Mouse (Mus musculus) activated CD4-positive, CD25-positive, alpha-beta regulatory T cell, adult 4 months (primary cell): ENCODE results near the gene Hoxc4. TPM values are rescaled to one million over a fixed set of nuclear protein-coding genes. Genes with fewer than 3 reads are reported as not detected.

Experiments
- ATAC-seq: one replicate; pipeline ENCODE4 v1.8.0; 2017
- polyA plus RNA-seq, 2 experiments: library from polyadenylated mRNA; unstranded; fragments of 100-300 nt; shearing (Covaris generic); gene quantifications; one replicate each; pipeline ENCODE4 v1.2.1; 2017

Hoxc4 gene
- polyA plus RNA-seq, result not detected

DNA sequence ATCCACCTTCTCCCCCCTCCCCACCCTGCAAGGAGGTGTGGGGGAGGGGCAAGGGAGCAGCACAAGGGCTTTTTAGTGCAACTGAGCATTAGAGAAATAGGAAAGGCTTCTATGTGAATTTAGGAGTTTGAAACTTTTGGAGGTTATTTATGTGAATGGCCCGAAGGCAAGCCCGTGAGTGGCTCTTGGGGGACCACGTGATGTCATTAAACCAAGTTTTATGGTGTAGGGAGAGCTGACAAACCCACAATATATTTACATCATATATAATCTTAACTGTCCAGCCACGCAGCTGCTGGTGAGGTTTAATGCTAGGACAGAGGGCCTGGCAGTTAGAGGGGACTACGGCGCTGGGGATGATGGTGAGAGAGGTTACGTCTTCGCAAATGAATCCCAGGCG, at the start of gene Hoxc4:
Gene Hoxc4, plus strand, starts transcription at position 299 of the 400 bp plus-strand sequence.
- ATAC-seq, result no peak

DNA sequence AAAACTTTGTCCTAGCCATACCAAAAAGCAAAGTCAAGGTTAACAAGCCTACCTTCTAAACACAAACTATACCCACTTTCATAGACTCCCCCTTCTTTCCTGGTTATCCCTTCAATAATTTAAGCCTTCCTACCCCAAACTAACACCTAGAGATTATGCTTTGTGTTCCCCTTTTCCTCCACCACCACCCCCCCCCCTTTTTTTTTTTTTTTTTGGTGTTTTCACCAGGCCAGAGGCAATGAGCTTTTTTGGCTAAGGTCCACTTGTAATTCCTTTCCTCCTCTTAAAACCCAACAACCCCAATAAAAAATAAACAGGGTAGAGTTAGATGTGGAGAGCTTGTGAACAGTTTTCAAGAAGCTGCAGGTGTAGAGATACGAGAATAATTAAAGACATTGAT, 49.4 kb upstream of the Hoxc4 start:
- no peak for ATAC-seq

DNA sequence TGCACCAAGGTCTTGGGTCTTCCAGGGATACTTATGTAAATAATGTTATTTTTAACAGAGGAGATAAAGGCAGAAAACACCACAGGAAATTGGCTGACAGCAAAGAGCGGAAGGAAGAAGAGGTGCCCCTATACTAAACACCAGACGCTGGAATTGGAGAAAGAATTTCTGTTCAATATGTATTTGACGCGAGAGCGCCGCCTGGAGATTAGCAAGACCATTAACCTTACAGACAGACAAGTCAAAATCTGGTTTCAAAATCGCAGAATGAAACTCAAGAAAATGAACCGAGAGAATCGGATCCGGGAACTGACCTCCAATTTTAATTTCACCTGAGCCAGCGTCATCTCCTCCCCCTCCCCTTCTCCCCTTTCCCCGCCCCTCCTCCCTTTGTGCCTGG, 48.0 kb upstream of the Hoxc4 start:
- ATAC-seq, result no peak

DNA sequence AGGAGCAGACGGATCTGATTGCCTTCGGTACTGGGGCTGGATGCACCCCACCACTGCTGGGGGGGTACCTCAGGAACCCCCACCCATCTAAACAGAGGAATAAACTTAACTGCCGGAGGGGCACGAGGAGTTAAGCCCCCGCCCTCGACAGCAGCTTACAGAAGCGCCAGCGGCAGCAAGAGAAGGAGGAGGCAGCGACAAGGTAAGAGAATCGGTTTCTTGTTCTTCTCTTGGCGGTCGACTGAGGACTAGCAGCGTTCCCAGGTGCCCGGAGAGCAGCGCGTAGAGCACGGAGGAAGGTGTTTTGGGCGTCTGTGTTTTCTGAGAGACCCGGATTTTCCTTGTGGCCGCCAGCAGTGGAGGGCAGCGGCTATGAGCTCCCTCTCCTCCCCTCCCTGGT, 46.5 kb upstream of the Hoxc4 start:
- ATAC-seq, result no peak

DNA sequence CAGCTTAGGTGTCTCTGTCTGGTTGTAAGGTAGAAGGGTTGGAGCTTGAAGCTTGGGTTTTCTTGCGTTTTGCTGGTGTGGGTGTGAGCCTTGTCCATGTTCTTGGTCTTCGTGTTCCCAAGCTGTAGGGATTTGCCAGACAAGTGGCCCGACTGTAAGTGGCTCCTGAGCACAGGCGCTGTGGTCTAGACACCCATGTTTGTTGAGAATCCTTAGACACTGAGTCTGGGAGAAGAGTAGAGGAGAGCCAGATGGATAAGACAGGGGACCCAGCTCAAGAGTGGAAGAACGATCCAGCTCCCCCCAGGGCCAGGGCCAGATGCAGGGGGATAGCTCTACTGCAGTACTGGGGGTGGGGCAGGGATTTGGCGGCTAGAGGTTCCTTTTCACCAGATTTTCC, 46.0 kb upstream of the Hoxc4 start:
- no peak for ATAC-seq

DNA sequence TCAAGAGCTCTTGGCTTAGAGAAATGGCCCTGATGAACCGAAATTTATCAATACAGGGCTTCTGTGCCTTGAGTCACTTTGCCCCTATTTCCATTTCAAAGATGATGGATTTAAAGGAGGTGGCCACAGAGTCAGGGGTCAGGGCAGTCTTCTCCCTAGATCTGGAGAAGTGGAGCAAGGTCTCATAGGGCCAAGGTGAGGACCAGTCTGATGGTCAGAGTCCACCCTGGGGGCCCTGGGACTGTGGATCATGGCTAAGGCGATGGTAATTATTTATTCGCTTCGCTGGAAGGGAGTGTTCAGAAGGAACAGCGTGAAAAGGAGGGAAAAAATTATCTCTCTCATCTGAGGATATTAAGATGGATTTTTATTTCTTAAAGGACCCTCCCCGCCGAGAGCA, 43.7 kb upstream of the Hoxc4 start:
- no peak for ATAC-seq

DNA sequence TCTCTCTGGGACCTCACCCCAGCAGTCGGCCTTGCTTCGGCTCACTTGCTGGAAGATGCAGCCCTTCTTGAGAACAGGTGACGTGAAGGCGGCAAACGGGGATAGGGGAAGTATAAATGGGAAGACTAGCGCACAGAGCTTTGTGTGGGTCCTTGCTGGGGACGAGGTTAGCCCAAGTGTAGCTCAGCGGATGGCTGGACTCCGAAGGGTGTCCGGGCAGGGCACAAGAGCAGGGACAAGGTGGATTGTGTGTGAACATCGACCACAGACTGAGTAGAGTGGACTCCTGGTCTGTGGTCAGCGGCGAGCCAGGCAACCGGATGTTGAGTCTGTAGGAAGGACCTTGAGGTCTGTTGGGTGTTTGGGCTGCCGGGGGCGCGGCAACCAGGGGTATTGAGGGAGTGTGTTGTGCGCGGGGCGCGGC, 43.0 kb upstream of the Hoxc4 start:
- ATAC-seq, result no peak

DNA sequence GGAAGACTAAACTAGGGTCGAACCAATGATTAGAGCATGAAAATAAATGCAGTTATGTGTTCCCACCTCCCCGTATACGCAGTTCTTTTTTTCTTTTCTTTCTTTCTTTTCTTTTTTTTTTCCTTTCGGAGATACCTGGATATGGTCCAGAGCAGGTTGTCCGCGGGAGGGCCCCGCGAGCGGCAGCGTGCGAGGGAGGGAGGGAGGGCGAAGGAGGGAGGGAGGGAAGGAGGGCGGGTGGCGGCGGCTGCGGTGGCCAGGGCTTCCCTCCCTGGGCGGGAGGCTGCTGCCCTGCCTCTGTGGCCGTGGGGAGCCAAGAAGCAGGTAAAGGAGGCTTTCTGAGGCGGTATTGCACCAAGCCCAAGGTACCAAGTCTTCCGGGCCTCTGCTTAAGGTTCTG, 42.6 kb upstream of the Hoxc4 start, which contains the start of gene Hoxc9:
Gene Hoxc9, plus strand, starts transcription at position 269 of the 400 bp plus-strand sequence.
- ATAC-seq, result no peak

DNA sequence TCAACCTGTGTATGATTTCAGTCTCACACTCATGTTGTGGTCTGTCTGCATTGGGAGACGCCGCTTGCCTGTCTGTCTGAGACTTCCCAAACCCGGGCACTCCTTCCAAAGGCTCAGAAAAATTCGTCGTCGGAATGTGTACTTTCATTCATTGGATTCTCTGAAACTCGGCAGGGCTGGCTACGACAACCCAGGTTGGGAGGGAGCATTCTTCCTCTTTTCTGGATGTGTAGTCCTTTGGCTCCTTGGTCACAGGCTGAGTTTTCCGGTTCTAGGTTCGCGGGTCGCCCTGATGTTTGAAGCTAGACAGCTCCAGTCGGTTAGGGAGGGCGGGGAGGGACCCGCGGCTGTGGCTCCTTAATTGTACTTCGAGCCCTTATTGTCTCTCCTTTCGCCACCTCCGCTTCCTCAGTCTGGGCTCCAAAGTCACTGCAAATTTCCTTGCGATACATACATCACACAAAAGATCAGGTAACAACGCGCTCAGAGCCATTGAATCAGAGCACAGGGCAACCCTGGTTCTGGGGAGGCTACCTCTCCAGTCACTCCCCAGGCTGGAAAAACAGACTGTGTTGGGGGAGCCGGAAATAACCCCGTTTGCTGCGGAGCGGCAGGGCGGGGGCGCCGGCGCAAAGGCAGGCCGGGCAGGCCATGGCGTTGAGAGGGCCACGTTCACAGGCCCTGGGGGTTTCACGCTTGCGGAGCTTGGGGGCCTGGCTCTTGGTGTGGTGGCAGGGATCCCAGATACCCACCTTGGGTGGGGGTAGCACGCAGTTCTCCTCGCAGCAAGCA, 41.9 kb upstream of the Hoxc4 start:
- ATAC-seq, result peak; percentile 49

DNA sequence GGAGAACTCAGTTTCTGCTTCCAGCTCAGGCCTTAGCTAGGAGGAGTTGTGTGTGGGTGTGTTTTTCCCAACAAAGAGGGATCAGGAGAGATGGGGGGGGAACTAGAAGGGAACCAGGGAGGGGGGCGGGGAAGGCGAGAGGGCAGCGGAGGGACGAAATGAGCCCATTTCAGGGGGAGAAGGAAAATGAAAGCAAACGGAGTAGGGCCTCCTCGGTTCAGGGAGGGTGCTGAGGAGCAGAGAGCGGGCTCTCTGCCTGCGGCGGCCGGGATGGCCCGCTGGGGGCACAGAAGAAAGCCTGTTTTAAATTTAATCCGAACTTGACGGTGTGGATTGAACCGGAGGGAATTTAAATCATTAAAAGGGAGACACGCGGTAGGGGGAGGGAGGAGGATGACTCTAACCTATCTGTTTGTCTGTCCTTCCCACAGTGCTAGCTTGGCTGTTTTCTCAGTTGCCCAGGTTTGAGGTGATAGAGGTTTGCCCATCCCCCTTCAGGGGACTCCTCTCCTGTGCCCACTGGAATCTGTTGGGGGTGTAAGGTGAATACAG, 41.2 kb upstream of the Hoxc4 start:
- peak; percentile 17 for ATAC-seq

DNA sequence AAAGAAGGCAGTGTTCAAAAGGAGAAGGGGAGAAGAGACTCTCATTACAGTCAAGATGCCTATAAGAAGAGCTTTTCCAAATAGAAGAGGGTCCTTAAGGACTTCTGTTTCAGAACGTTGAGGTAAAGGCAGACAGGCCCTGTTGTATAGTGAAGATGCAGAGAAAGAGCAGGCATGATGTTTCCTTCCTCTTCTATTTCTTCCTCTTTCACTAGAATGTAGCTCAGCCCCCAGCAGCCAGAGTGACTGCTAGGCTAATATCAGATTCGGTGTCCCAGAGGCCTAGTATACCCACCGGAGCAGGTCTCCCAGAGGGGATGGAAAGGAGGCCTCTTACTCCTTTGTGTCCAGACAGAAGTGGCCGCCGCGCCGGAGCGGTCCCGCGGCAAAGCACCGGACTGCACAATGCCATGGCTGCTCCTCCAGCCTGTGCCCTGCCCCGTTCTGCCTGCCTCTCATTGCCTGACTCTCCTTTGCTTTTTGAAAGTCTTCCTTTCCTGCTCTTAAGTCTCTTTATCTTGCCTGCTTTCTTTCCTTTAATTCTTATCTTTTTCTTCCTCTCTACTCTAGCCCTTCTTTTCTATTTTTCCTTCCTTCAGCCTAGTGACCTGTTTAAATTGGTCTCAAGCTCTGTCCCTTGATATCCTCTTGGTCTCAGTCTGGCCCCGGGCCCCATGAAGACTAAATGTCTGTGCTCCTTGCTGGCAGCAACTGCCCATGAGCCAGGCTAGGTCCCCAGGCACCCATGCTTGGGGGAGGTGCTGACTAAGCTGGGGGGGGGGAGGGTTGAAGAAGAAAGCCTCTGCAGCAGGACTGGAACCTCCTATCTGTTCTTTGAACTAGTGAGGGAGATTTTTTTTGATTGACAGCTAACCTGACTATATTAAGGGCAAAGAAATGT, 39.9 kb upstream of the Hoxc4 start:
- no peak for ATAC-seq

DNA sequence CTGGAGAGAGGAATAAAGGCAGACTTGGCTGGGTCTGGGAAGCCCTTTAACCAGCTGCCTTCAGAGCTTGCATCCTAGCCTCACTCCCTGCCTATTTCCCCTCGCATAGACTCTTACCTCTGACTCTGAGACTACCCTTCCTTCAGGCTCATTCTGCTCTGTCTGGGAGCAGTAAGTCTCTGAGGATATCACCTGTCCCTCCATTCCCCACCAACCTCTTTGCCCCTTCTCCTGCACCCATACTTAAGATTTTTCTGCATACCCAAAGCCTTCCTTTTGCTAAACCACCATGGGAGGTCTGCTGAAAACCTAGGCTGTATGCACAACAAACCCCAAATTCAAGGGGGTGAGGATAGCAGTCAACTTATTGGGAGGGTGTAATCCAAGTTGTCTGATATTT, 38.8 kb upstream of the Hoxc4 start:
- ATAC-seq, result no peak

DNA sequence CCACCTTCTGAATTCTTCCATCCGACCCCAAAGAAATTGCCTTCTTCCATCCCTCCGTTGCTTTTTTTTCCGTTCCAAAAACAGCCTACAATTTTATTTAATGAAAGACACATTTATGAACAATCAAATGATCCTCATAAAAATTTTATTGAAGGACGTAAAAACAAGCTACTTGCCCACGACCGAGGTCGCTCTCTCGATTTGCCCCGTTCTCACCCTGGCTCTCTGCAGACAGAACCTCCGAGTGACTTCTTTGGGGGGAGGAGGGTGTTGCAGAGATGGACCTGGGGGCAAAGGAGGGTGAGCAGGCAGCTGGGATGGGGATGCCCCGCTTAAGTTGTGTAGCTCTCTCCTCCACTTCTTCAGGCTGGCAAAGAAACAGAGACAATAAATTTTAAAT, 38.4 kb upstream of the Hoxc4 start:
- ATAC-seq, result no peak

DNA sequence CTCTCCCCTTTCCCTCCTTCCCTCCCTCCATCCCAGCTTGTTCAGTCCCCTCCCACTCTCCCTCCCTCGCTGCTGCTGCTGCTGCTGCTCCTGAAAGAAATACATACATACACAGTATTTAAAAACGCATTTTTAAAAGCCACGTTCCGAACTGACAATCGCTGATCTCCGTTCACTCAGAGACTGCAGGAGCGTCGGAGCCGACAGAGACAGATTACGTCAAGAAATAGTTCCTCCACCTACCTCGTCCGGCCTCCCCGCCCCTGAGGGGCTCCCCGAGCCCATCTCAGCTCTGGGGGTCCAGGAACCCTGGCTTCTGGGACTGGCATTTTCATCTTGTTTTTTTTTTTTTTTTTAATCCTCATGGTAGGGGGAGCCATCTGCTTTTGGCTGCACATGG, 37.8 kb upstream of the Hoxc4 start:
- ATAC-seq, result no peak

DNA sequence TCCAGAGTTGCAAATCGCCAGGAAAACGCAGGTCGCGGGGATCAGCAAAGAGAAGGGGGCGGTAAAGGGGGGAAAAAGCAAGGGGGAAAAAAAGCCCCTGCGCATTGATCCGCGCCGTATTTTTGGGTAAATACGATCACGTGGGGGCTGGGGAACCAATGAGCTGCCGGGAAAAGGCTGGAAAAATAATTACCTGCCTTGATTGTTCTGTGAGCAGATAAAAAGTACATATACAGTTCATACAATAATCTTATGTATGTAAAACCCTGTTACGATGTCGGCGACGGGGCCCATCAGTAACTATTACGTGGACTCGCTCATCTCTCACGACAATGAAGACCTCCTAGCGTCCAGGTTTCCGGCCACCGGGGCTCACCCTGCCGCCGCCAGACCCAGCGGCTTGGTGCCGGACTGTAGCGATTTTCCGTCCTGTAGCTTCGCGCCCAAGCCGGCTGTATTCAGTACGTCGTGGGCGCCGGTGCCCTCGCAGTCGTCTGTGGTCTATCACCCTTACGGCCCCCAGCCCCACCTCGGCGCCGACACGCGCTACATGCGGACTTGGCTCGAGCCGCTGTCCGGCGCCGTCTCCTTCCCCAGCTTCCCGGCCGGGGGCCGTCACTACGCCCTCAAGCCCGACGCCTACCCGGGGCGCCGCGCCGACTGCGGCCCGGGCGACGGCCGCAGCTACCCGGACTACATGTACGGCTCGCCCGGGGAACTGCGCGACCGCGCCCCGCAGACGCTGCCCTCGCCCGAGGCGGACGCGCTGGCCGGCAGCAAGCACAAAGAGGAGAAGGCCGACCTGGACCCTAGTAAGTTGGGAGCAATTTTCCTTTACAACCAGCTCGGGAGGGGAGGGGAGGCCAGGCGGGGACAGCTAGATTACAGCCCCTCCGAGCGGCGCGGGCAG, 37.1 kb upstream of the Hoxc4 start:
- no peak for ATAC-seq

DNA sequence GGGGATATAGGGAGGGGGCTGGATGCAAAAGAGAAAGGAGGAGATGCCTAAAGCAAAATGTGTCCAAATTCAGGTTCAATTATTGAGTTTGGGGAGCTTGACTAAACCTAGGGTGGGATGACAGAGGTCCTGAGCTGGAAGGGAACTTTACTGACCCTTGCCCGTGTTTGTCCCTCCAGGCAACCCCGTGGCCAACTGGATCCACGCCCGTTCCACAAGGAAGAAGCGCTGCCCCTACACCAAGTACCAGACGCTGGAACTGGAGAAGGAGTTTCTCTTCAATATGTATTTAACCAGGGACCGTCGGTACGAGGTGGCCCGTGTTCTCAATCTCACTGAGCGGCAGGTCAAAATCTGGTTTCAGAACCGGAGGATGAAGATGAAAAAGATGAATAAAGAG, 35.0 kb upstream of the Hoxc4 start:
- no peak for ATAC-seq

DNA sequence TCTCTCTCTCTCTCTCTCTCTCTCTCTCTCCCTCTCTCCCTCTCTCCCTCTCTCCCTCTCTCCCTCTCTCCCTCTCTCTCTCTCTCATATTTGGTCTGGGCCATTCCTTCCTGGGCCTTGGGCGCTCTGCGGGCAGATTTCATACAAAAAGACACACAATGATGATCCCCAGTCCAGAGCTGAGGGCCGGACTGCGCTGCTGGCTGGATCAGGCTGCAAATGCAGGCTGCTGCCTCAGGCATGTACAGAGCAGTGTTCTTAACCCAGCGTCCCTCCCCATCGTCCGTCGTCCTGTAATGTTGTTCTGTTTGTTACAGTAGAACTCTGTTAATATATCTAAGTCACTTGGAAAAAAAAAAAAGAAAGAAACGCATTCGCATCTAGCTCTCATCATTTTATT, 34.2 kb upstream of the Hoxc4 start:
- ATAC-seq, result no peak

DNA sequence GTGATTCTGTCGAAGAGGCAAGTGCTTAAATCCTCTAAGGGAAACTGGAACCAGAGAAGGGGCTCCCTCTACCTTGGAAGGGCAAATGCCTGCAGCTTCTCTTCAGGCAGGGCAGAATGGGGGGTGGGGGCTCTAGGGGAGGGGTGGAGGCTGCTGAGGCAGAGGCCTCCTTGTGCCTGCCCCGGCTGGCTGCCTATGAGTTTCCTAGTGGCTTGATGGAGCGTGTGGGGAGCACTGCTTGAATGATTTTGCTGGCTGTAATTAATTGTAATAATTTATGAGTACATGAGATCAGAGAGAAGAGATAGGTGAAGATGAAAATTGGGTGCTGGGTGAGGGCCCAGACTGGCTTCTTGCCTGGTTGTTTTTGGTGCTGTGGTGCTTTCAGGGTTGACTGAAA, 33.8 kb upstream of the Hoxc4 start:
- no peak for ATAC-seq

DNA sequence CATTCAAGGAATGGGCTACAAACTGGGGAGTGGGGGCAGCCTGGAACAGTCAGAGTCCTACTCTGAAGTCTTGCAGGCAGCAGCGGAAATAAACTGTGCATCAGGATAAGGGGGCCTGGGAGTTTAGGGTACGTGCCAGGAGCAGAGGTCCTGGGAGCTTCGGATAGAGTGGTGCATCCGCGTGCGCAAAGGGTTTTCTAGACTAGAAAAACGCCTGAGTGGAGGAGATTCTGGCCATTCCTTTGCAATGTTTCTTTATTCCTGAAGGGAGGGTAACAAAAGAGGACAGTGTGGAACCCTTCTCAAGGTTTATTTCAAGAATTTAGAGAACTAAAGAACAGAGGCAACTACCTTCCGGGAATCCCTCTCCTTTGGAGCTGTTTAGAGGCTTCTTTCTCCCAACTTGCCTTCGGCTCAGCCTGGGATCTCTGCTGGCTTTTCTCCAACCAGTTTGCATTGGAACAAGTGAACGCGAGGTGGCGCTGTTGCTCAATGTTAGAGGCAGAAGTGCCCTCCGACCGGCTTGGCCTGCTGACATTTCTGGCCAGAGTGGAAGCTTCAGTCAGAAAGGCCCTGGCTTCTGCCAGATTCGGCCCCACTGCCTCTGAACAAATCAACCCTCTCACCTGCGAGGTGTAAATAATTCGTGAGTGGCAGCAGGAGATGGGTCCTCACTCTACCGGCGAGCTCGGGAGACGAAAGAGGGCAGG, 31.5 kb upstream of the Hoxc4 start:
- peak; percentile 65 for ATAC-seq

DNA sequence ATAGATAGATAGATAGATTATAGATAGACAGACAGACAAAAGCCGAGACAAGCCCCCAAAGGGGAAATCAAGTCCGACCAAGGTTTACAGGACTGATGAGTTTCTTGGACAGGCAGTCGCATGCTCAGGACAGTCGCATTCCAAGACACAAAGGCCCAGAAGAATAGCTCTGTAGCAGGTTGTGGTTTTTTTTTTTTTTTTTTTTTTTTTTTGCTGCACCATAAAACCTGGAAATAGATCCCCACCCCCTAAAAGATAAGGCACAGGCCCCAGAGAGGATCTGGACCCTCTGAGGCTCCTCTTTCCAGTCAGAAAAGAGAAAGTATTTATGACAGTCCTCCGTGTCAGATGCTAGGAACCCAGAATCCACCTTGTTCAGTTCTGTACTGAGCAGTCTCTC, 30.7 kb upstream of the Hoxc4 start:
- ATAC-seq, result no peak

DNA sequence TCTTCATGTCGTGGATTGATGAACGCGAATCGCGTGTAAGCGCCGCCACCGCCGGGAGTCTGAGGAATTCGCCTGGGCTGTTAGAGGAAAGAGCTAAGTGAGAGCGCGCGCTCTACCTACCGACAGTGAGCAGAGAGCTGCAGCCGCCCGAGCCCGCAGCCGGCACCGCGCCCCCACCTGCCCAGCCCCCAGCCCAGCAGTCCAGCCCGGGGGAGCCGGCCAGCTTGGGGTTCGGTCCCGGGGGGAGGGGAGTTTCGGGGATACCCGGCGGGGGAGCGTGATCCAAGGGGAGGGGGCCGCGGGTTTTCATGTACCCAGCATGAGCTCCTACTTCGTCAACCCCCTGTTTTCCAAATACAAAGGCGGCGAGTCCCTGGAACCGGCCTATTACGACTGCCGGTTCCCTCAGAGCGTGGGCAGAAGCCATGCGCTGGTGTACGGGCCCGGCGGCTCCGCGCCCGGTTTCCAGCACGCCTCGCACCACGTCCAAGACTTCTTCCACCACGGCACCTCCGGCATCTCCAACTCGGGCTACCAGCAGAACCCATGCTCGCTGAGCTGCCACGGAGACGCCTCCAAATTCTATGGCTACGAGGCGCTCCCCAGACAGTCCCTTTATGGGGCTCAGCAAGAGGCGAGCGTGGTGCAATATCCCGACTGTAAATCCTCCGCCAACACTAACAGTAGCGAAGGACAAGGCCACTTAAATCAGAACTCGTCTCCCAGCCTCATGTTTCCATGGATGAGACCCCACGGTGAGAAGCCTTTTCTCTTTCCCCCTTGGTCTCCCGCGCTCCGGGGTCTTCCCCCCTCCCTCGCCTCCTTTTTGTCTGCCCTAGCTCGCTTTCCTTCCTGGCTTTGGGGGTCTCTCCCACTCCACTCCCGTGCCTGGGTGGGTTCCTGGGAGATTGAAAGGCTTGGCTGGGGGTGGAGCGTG, 28.0 kb upstream of the Hoxc4 start, which contains the start of gene Hoxc8:
Gene Hoxc8, plus strand, starts transcription at position 147 of the 937 bp plus-strand sequence.
- no peak for ATAC-seq
